Mouse (Mus musculus) forebrain, embryonic 16.5 days (tissue): ENCODE data around the gene Slc2a12. TPM values are rescaled to one million over a fixed set of nuclear protein-coding genes. Genes with fewer than 3 reads are reported as not detected.
A peak's percentile ranks its signal among the peaks of the same experiment; 100 is the strongest.

Source experiments
- ATAC-seq: fragments of 200-750 bp; cut with Nextera tagmentation; 2 replicates; pipeline ENCODE4 v1.8.0; 2017; ENCODE audit warnings: mild to moderate bottlenecking, moderate library complexity
- H3K27ac ChIP-seq: fragments of 300-500 bp; sonication (generic); 2 replicates; pipeline ENCODE4 v1.5.1; 2014; ENCODE audit warnings: low read length, control low read depth
- H3K27me3 ChIP-seq: fragments of 300-500 bp; sonication (generic); replicated peaks from 2 replicates; pipeline ENCODE4 v1.6.1; 2014; ENCODE audit warnings: low read length; ENCODE audit not compliant: control insufficient read depth, insufficient read depth
- H3K36me3 ChIP-seq: fragments of 300-500 bp; sonication (generic); 2 replicates; pipeline ENCODE4 v1.6.1; 2014; ENCODE audit not compliant: control insufficient read depth, insufficient read depth
- H3K4me1 ChIP-seq: fragments of 300-500 bp; sonication (generic); replicated peaks from 2 replicates; pipeline ENCODE4 v1.6.1; 2014; ENCODE audit warnings: low read length; ENCODE audit not compliant: control insufficient read depth, insufficient read depth
- H3K4me2 ChIP-seq: fragments of 300-500 bp; sonication (generic); 2 replicates; pipeline ENCODE4 v1.6.1; 2014; ENCODE audit warnings: mild to moderate bottlenecking, low read length, control low read depth
- H3K4me3 ChIP-seq: fragments of 300-500 bp; sonication (generic); replicated peaks from 2 replicates; pipeline ENCODE4 v1.5.1; 2014; ENCODE audit warnings: mild to moderate bottlenecking, low read length, control low read depth
- H3K9ac ChIP-seq: fragments of 300-500 bp; sonication (generic); replicated peaks from 2 replicates; pipeline ENCODE4 v1.6.1; 2014; ENCODE audit warnings: low read depth, low read length, control low read depth
- H3K9me3 ChIP-seq: fragments of 300-500 bp; sonication (generic); 2 replicates; pipeline ENCODE4 v1.6.1; 2016; ENCODE audit warnings: low read length; ENCODE audit not compliant: control insufficient read depth
- WGBS: fragments of 180-500 bp; shearing (Covaris S2); extraction: QIAGEN DNeasy Blood & Tissue Kit; methylation state at CpG from one replicate; pipeline ENCODE4 v1.1.7; 2014; 5-methylcytosine and 5-hydroxymethylcytosine counted together
- polyA plus RNA-seq: library from polyadenylated mRNA; unstranded; fragments of >200 nt; fragmentation: Nextera tagmentation; extraction: Ambion mirVana; gene quantifications from 2 replicates; pipeline ENCODE4 v1.2.1, GENCODE M21; 2015

The Slc2a12 gene
- polyA plus RNA-seq = 4.2 and 5.0 TPM in 2 replicates

DNA sequence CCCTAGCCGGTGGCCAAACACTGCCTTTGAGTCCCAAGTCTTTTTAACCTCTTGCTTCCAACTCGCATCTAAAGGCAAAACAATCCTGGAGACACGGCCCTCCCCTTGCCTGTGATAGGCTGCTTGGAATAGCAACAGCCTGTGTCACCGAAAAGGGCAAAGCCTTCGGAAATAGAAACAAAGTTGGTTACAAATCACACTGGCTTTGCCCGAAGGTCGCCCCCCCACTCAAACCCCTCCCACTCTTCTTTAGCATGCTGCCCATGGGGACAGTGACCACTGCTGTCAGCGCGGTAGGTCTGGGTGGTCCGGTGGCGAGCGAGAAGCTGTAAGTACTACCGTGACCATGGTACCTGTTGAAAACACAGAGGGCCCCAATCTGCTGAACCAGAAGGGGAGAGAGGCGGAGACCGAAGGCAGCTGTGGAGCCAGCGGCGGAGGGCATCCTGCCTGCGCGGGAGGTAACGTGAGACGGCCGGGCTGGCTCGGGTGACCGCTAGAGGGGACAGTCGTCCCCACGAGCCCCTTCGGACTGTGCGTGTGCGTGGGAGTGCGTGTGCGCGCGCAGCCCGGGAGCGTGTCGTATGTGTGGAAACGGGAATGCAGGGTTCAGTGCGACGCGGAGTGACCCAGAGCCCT lies at the start of gene Slc2a12:
Slc2a12 (plus strand) TSS at position 159 of the 639 bp plus-strand sequence.
- ATAC-seq = peak; percentile 79
- Histone ChIP-seq H3K4me2 (peak within 1 kb of the TSS; percentile 97), H3K9ac (peak within 1 kb of the TSS; percentile 54), H3K36me3 (no peaks in the 10 kb centered on the region), H3K4me3 (peak within 1 kb of the TSS; percentile 56), H3K9me3 (no peaks in the 10 kb centered on the region), H3K27me3 (no peaks in the 10 kb centered on the region), H3K4me1 (peaks cover 7% of the 10 kb centered on the region), H3K27ac (no peak within 1 kb of the TSS)
- WGBS = under 1% methylated on average over 40 of the region's 40 CpGs

DNA sequence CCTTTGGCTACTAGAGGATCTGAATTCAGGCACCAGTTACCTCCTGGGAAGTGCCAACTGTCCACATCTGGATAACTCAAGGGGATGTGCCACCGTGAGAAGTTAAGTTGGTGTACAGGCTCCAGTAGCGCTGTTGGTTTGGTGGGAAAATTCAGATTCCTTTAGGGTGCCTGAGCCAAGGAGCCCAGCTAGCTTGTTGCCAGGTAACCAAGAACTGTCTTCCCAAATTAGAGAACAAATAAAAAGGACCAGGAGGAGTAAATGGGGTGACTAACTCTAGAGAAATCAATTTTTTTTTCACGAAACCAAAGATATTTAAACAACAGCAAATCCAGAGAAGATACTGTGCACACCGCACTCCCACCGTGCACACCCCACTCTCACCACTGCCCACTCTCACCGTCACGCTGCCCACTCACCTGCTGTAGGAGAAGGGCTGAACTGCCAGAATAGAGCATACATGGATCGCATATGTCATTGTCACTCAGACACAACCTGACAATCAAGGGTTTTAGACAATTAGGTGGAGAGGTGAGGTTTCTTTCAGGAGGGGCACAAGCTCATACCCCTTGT lies 45.8 kb upstream of the Slc2a12 start:
- H3K4me1 ChIP-seq = no peaks in the 10 kb centered on the region
- no peaks in the 10 kb centered on the region for H3K27me3 ChIP-seq
- 89% methylated on average over 8 of the region's 8 CpGs for WGBS
- no peak for ATAC-seq
- H3K27ac ChIP-seq = no peak overlapping the region
- H3K36me3 ChIP-seq = no peaks in the 10 kb centered on the region
- no peaks in the 10 kb centered on the region for H3K9me3 ChIP-seq
- H3K4me2 ChIP-seq = no peak overlapping the region
- H3K4me3 ChIP-seq = no peak overlapping the region
- no peak overlapping the region for H3K9ac ChIP-seq

DNA sequence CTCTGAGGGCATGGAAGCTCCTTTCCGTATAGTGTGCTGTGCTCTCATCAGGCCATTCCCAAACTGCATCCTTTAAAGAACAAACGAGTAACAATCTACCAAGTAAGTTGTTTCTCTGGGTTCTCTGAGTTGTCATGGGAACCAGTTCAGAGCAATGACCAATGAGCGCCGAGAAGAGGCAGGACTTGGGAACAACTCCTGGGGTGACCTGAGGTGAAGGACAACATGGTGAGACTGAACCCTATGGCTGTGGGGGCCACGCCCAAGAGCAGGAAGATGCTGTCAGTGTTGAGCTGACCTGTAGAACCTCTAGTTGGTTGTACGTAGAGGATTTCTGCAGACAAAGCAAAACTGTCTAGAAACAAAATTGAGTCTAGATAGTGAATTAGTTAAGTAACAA lies 43.8 kb upstream of the Slc2a12 start:
- Histone ChIP-seq H3K9me3 (no peaks in the 10 kb centered on the region), H3K27me3 (no peaks in the 10 kb centered on the region), H3K4me3 (no peak overlapping the region), H3K4me1 (no peaks in the 10 kb centered on the region), H3K4me2 (no peak overlapping the region), H3K27ac (no peak overlapping the region), H3K36me3 (no peaks in the 10 kb centered on the region), H3K9ac (no peak overlapping the region)
- WGBS = 86% methylated on average over 6 of the region's 6 CpGs
- no peak for ATAC-seq

DNA sequence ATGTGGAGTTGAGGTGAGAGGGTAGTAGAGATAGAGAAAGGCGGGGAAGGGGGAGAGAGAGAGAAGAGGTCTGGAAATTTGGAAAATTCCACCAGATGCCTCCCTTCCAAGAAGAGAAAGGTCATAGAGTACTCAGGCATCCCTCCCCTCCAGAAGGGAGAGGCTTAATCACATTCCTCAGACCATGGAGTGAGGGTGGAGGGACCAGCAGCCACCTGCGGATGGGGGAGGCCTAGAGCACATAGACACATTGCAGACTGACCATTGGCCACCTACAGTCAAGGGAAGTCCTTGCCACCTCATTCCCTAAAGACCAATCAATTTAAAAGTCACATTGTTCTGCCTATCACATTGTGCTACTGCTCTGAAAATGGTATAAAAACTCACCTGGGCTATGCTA lies 40.0 kb upstream of the Slc2a12 start:
- Histone ChIP-seq H3K9ac (no peak overlapping the region), H3K36me3 (no peaks in the 10 kb centered on the region), H3K27ac (no peak overlapping the region), H3K4me1 (peaks cover 5% of the 10 kb centered on the region), H3K4me3 (no peak overlapping the region), H3K9me3 (no peaks in the 10 kb centered on the region), H3K4me2 (no peak overlapping the region), H3K27me3 (no peaks in the 10 kb centered on the region)
- ATAC-seq = no peak
- 78% methylated on average over 2 of the region's 2 CpGs for WGBS

DNA sequence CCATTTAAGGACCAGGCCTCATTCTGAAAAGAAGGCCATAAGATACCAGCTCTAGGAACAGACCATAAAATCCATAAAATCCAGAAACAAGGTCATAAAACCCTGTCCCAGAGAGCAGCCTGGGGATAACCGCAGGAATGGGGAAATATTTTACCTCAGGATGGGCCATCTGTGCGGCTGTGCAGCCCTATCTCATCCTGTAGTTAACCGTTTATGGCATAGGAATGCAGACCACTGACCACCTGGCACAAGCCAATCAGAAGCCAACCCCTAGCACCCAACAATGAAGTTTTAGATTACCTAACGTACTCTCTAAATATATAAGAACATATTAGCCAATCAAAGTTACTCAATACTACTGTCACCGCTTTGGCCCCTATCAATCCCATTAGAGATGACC lies 36.5 kb upstream of the Slc2a12 start:
- H3K4me2 ChIP-seq = no peak overlapping the region
- 81% methylated on average over 5 of the region's 5 CpGs for whole genome bisulfite sequencing
- no peak overlapping the region for H3K27ac ChIP-seq
- no peaks in the 10 kb centered on the region for H3K27me3 ChIP-seq
- ATAC-seq = peak; percentile 12; the same call in 1 of the 2 replicates
- H3K9ac ChIP-seq = no peak overlapping the region
- H3K4me3 ChIP-seq = no peak overlapping the region
- H3K4me1 ChIP-seq = peaks cover 5% of the 10 kb centered on the region
- H3K9me3 ChIP-seq = no peaks in the 10 kb centered on the region
- H3K36me3 ChIP-seq = no peaks in the 10 kb centered on the region

DNA sequence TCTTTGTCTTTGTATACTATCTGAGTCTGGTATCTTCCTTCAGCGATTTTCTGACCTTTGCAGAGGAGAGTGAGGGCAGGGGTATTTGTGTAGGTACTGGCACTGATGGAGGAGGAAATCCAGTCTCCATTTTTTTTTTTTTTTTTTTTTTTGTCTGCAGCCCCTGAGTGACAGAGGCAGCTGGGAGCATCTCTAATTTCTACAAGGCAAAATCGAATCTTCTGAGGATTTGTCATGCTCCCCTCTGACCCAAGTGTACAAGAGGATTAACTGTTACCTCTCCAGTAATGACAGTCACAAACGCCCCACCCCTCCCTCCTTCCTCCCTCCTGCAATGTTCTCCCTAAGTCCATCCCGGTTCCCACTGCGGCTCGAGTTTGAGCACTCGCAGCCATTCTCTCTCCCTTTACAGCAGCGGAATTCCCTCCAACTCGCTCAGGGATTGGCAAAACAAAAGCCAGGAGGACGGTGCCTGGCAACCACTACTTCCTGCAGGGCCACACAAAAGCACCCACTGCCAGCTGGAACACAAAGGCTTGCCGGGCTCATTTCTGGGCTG lies 35.9 kb upstream of the Slc2a12 start:
- Histone ChIP-seq H3K4me2 (peak overlapping the region; percentile 53), H3K27me3 (no peaks in the 10 kb centered on the region), H3K36me3 (no peaks in the 10 kb centered on the region), H3K4me1 (peaks cover 5% of the 10 kb centered on the region), H3K4me3 (peak overlapping the region; percentile 31), H3K27ac (peak overlapping the region; percentile 49), H3K9me3 (no peaks in the 10 kb centered on the region), H3K9ac (peak overlapping the region; percentile 56)
- 1% methylated on average over 11 of the region's 11 CpGs for WGBS
- peak; percentile 87 for ATAC-seq

DNA sequence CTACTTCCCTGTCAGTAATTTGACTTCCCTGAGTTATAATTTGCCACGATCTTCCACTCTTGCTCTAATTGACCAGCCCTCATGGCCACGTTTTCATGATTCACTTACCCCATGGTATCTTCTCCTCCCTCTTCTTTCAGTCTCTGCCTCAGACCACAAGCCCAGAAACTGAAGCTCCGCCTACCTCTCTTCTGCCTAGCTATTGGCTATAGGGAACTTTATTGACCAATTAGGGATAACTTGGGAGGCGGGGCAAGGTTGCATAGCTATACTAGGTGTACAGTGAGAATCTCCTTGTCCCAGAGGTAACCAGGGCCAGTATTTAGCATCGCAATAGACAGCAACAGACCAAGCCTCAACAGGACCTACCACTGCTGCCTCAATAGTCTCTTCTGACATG lies 31.5 kb upstream of the Slc2a12 start:
- no peak overlapping the region for H3K4me3 ChIP-seq
- H3K27me3 ChIP-seq = no peaks in the 10 kb centered on the region
- H3K36me3 ChIP-seq = no peaks in the 10 kb centered on the region
- H3K9me3 ChIP-seq = no peaks in the 10 kb centered on the region
- H3K9ac ChIP-seq = no peak overlapping the region
- no peak overlapping the region for H3K27ac ChIP-seq
- no peak for ATAC-seq
- H3K4me1 ChIP-seq = peaks cover 5% of the 10 kb centered on the region
- WGBS = 86% methylated on average over 5 of the region's 5 CpGs
- no peak overlapping the region for H3K4me2 ChIP-seq

DNA sequence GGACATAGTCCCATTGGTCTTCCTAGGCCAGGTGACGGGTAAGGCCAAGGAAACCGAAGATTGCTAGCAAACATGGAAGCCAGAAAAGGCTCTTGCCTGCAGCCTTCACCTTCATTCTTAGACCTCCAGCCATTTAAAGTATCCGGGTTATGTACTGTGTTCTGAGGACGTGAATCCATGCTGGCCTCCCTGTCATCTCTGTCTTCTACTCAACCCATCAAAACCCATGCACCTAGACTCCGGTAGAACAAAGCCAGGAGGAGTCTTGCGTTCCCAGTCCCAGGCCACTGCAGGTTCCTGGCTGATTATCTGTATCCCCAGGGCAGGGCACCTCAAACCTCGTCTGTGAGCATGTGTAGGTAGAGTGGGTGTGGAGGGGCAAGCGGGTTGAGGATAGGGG lies 30.3 kb upstream of the Slc2a12 start:
- Histone ChIP-seq H3K4me2 (no peak overlapping the region), H3K4me1 (no peaks in the 10 kb centered on the region), H3K27ac (no peak overlapping the region), H3K9me3 (peaks cover 2% of the 10 kb centered on the region; the same call in 1 of the 2 replicates), H3K9ac (no peak overlapping the region), H3K36me3 (no peaks in the 10 kb centered on the region), H3K4me3 (no peak overlapping the region), H3K27me3 (no peaks in the 10 kb centered on the region)
- 96% methylated on average over 8 of the region's 8 CpGs for WGBS
- ATAC-seq = no peak

DNA sequence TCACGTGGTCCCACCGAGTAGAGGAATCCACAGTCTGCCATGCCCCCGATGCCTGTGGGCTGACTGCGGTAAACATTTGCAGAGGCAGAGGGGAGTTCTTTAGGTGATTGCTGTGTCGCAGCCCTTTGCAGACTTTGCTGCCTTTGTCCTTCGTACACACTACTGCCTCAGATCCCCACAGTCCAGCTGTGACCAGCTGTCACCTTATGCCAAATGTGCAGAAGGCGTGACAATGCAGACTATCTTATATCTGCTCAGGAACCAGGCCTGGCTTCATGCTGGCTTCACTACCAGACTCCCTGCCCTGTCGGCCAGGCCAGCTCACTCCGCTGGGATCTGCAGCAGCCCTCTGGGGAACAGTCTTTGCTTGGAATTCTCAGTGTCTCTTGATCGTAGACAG lies 29.5 kb upstream of the Slc2a12 start:
- Histone ChIP-seq H3K4me1 (no peaks in the 10 kb centered on the region), H3K27me3 (no peaks in the 10 kb centered on the region), H3K27ac (no peak overlapping the region), H3K9me3 (peaks cover 5% of the 10 kb centered on the region; the same call in 1 of the 2 replicates), H3K4me3 (no peak overlapping the region), H3K36me3 (no peaks in the 10 kb centered on the region), H3K9ac (no peak overlapping the region), H3K4me2 (no peak overlapping the region)
- 58% methylated on average over 10 of the region's 10 CpGs for WGBS
- no peak for ATAC-seq
